Comparison of ENCODE assay signal across 23 mouse cellular contexts in the genomic region with DNA sequence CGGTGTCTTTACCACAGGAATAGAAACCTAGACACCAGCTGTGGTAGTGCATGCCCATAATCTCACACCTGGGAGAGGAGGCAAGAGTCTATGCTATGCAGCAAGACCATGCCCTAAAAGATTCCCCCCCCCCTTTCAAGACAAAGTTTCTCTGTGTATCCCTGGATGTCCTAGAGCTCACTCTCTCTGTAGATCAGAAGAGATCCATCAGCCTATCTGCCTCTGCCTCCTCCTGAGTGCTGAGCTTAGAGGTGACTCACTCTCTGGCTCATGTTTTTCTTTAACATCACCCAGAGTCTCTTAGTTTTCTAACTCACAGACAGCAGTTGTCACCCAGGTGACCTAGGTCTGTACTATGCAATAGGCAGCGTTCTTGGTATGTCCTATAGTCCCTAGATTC. TPM values are rescaled to one million over a fixed set of nuclear protein-coding genes. Genes with fewer than 3 reads are reported as not detected.
A peak's percentile ranks its signal among the peaks of the same experiment; 100 is the strongest.
DNase-seq lines count a peak whose midpoint lies in the region.
"Had no signal": no experiment of that assay in that cellular context is flagged by ENCODE, and none has a peak within 500 bp of the region (broad histone marks: within the 10 kb centered on the region; RNA-seq: fewer than 3 reads in every experiment).

No protein-coding gene starts in this region.

- DNase-seq in adrenal gland, adult (ENCODE audit: inconsistent age in 2 of 2, low spot score in 1 of 2): peak; percentile 40 to 76
- DNase-seq in adrenal gland, postnatal 10 days: no peak
- peak; percentile 52 for DNase-seq in adrenal gland, adult 2 months
- DNase-seq in adrenal gland, adult 8-10 months: no peak
- peak; percentile 42 for DNase-seq in 3T3-L1 (ENCODE audit: low read depth, low spot score)
- no peak for DNase-seq in cerebellum, adult 11-12 months
- DNase-seq: adrenal gland, postnatal 25 days; adrenal gland, postnatal 36 days; B cell, adult 2 months; cerebellum, adult 11 months; cerebellum, adult 18-20 months; cerebellum, adult 2 months; cerebellum, adult 8-10 months; cerebellum, adult 9-10 months; cerebellum, adult 9-11 months; cerebellum, postnatal 10 days; cerebellum, postnatal 14 days had no signal

RNA-seq across cellular contexts. Expression of a gene that starts 4.8 kb away (rescaled TPM):
- total RNA-seq in adrenal gland, postnatal 10 days (2021): 100 to 1,000 TPM; 121 to 185 TPM
- total RNA-seq in adrenal gland, adult 2 months (2021): 100 to 1,000 TPM; 337 to 341 TPM
- polyA plus RNA-seq in adrenal gland, adult 2 months (2012; rRNA removed): 579 and 581 TPM in 2 replicates
- 100 to 1,000 TPM; 293 to 561 (median 377) TPM for total RNA-seq in adrenal gland, adult 8-10 months (2022)
- total RNA-seq: MEL had no signal
- polyA plus RNA-seq: activated CD4-positive, CD25-positive, alpha-beta regulatory T cell, adult 4 months; G1E had no signal

RNA-seq across cellular contexts. Expression of a gene that starts 45.6 kb away (rescaled TPM):
- 10 to 100 TPM; 90.6 to 91.7 TPM for total RNA-seq in adrenal gland, postnatal 10 days (2021)
- total RNA-seq in adrenal gland, adult 2 months (2021): 10 to 100 TPM; 66.0 to 98.7 TPM
- polyA plus RNA-seq in adrenal gland, adult 2 months (2012; rRNA removed): 18.0 and 18.4 TPM in 2 replicates
- 10 to 100 TPM; 69.8 to 78.4 (median 73.4) TPM for total RNA-seq in adrenal gland, adult 8-10 months (2022)

RNA-seq across cellular contexts. Expression of a gene that starts 54.9 kb away (rescaled TPM):
- total RNA-seq in adrenal gland, postnatal 10 days (2021): under 1 TPM in 1 of 2 experiments, not detected in 1; 0.30 TPM
- total RNA-seq in adrenal gland, adult 2 months (2021): not detected
- polyA plus RNA-seq in adrenal gland, adult 2 months (2012; rRNA removed): not detected in 2 replicates
- not detected for total RNA-seq in adrenal gland, adult 8-10 months (2022)
- total RNA-seq: adrenal gland, adult 18-20 months; adrenal gland, postnatal 14 days; adrenal gland, postnatal 25 days; adrenal gland, postnatal 36 days; MEL had no signal
- polyA plus RNA-seq: activated CD4-positive, CD25-positive, alpha-beta regulatory T cell, adult 4 months; cerebellum, adult 2 months; G1E; Patski had no signal

Comparison
In these comparisons a context has a peak if more than half of its experiments do, and no peak if none do; other contexts are left out.
1. DNase-seq: peak in adrenal gland, adult (2 of 2), adrenal gland, adult 2 months (single experiment) and 3T3-L1 (single experiment); none in adrenal gland, postnatal 10 days (single experiment), adrenal gland, adult 8-10 months (single experiment) and cerebellum, adult 11-12 months (single experiment).